Mouse (Mus musculus): ENCODE results near the gene Htr7. TPM values are rescaled to one million over a fixed set of nuclear protein-coding genes. Genes with fewer than 3 reads are reported as not detected.

The Htr7 gene
- total RNA-seq, 2 experiments from 2014 or later: 1.4 to 2.0 TPM

GRCm38 (mm10) chr19:35997384-35997783 lies 59.9 kb downstream of the Htr7 start:
- intact Hi-C loops (cut with DNase I; ENCODE audit: low total_unique reads): no loop called here
- DNase-seq: no peak

- DNase-seq: no peak
- intact Hi-C loops (cut with DNase I; ENCODE audit: low total_unique reads): no loop called here
These were observed 69.8 kb downstream of the Htr7 start for GRCm38 (mm10) chr19:35987461-35987860.

- DNase-seq: no peak
- intact Hi-C loops (cut with DNase I; ENCODE audit: low total_unique reads): no loop called here
These were observed 82.6 kb downstream of the Htr7 start for GRCm38 (mm10) chr19:35974681-35975080.

GRCm38 (mm10) chr19:35957656-35958055 lies 99.7 kb downstream of the Htr7 start:
- no peak for DNase-seq

GRCm38 (mm10) chr19:35955698-35956097 lies 101.6 kb downstream of the Htr7 start:
- no peak for DNase-seq
- intact Hi-C loops (cut with DNase I; ENCODE audit: low total_unique reads): no loop called here

More at GRCm38 (mm10) chr19:35957656-35958055, 99.7 kb downstream of the Htr7 start:
- intact Hi-C loops (cut with DNase I; ENCODE audit: low total_unique reads): no loop called here

- intact Hi-C loops (cut with DNase I; ENCODE audit: low total_unique reads): no loop called here
- no peak for DNase-seq
These were observed 107.4 kb downstream of the Htr7 start for GRCm38 (mm10) chr19:35949888-35950287.

GRCm38 (mm10) chr19:35924961-35925495 lies 132.3 kb downstream of the Htr7 start:
- intact Hi-C loops (cut with DNase I; ENCODE audit: low total_unique reads): no loop called here
- DNase-seq: no peak

GRCm38 (mm10) chr19:35924418-35924817 lies 132.9 kb downstream of the Htr7 start:
- peak; percentile 68 for DNase-seq
- intact Hi-C loops (cut with DNase I; ENCODE audit: low total_unique reads): no loop called here

Other genes with a start within 250 kb of the Htr7 start
- gene Rpp30, start 26.2 kb upstream of the Htr7 start, total RNA-seq (2021): 10 to 100 TPM; 12.6 to 12.7 TPM
- gene Ankrd1, start 62.6 kb upstream of the Htr7 start, total RNA-seq (2021): 1 to 10 TPM; 6.6 to 9.9 TPM